Mouse (Mus musculus) liver, embryonic 12.5 days (tissue): Measurements from ENCODE around the gene Gimap3. TPM values are rescaled to one million over a fixed set of nuclear protein-coding genes. Genes with fewer than 3 reads are reported as not detected.
A peak's percentile ranks its signal among the peaks of the same experiment; 100 is the strongest.

Experiments
- ATAC-seq: fragments of 200-750 bp; cut with Nextera tagmentation; 2 replicates; pipeline ENCODE4 v1.8.0; 2017; ENCODE audit warnings: moderate number of reproducible peaks, mild to moderate bottlenecking, moderate library complexity
- H3K27ac ChIP-seq: fragments of 300-500 bp; sonication (generic); 2 replicates; pipeline ENCODE4 v1.5.1; 2016; ENCODE audit warnings: mild to moderate bottlenecking
- H3K27me3 ChIP-seq: fragments of 300-500 bp; sonication (generic); replicated peaks from 2 replicates; pipeline ENCODE4 v1.6.1; 2016; ENCODE audit warnings: mild to moderate bottlenecking, moderate library complexity
- H3K36me3 ChIP-seq: fragments of 300-500 bp; sonication (generic); 2 replicates; pipeline ENCODE4 v1.6.1; 2016; ENCODE audit warnings: mild to moderate bottlenecking, moderate library complexity
- H3K4me1 ChIP-seq: fragments of 300-500 bp; sonication (generic); 2 replicates; pipeline ENCODE4 v1.6.1; 2016
- H3K4me2 ChIP-seq: fragments of 300-500 bp; sonication (generic); 2 replicates; pipeline ENCODE4 v1.6.1; 2016; ENCODE audit warnings: mild to moderate bottlenecking, moderate library complexity
- H3K4me3 ChIP-seq: fragments of 300-500 bp; sonication (generic); 2 replicates; pipeline ENCODE4 v1.5.1; 2016; ENCODE audit warnings: mild to moderate bottlenecking, moderate library complexity
- H3K9ac ChIP-seq: fragments of 300-500 bp; sonication (generic); 2 replicates; pipeline ENCODE4 v1.6.1; 2016; ENCODE audit warnings: mild to moderate bottlenecking, moderate library complexity
- H3K9me3 ChIP-seq: fragments of 300-500 bp; sonication (generic); replicated peaks from 2 replicates; pipeline ENCODE4 v1.6.1; 2016; ENCODE audit warnings: mild to moderate bottlenecking, moderate library complexity
- WGBS: fragments of 180-500 bp; shearing (Covaris S2); methylation state at CpG from one replicate; pipeline ENCODE4 v1.1.7; 2016; ENCODE audit not compliant: insufficient replicate concordance; 5-methylcytosine and 5-hydroxymethylcytosine counted together
- polyA plus RNA-seq: library from polyadenylated mRNA; unstranded; fragments of >200 nt; fragmentation: Nextera tagmentation; extraction: Ambion mirVana; gene quantifications from 2 replicates; pipeline ENCODE4 v1.2.1, GENCODE M21; 2016

Gimap3 gene
- polyA plus RNA-seq, 1 experiment from 2014 or later, result not detected

DNA sequence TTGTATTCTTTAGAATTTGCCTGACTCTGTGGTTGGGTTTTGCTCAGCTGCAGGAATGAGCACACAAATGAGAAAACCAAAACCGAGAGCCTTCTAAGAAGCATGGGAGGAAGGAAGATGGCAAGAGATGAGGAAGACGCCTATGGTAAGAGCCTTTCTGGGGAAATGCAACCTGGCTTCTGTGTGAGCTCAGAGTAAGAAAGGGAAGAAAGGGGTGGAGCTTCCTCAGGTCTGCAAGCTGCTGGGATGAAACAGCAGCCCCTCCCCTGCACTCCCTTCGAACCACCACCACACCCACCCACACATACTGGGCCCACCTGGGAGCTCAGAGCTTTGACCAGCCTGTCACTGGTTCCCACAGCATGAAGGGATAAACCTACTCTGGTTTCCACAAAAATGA is 29.4 kb downstream of the Gimap3 start:
- Histone ChIP-seq H3K27ac (peak overlapping the region; percentile 67), H3K27me3 (peaks cover 7% of the 10 kb centered on the region; the same call in 1 of the 2 replicates), H3K9me3 (no peaks in the 10 kb centered on the region), H3K36me3 (0 out of 2 replicates have a peak, but pooled peaks cover 9% of the 10 kb centered on the region), H3K4me3 (no peak overlapping the region), H3K9ac (no peak overlapping the region), H3K4me1 (peaks cover 33% of the 10 kb centered on the region), H3K4me2 (0 out of 2 replicates have a peak overlapping the region, but pooled peaks have one; percentile 38)
- peak; percentile 38; the same call in 1 of the 2 replicates for ATAC-seq
- 10% methylated on average over 3 of the region's 3 CpGs for WGBS

DNA sequence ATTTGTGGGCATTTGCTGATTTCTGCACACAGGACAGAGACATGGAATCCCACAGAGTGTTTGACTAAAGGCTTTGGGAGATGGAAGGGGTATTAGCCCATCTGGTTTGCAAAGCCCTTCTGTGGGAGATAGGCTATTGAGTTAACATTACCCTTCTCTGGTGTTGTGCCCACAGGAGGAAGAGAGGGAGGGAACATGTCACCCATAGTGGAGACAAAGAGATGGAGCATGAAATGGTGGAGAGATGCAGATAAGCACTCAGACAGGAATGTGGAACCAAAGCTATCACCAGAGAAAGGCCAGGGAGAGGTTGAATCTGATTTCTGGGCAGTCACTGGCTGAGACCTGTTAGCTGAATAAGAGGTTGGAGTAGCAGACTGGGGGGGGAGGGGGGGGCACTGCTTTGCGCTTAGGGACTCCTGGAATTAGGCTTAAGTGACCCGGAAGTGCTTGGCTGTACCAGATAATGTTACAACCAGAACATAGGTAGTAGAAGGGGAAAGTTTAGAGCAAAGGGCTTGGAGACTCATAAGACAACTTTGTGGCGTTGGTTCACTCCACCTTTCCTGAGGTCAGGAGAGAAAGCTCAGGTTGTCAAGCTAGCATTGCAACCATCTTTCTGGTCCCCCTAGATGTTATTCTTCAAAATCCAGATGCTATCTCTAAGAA is 30.0 kb downstream of the Gimap3 start:
- Histone ChIP-seq H3K9ac (no peak overlapping the region), H3K27ac (peak overlapping the region; percentile 67), H3K4me1 (peaks cover 30% of the 10 kb centered on the region), H3K27me3 (peaks cover 7% of the 10 kb centered on the region; the same call in 1 of the 2 replicates), H3K4me3 (no peak overlapping the region), H3K9me3 (no peaks in the 10 kb centered on the region), H3K36me3 (0 out of 2 replicates have a peak, but pooled peaks cover 9% of the 10 kb centered on the region), H3K4me2 (peak overlapping the region; percentile 38)
- WGBS, result 31% methylated on average over 3 of the region's 3 CpGs
- no peak for ATAC-seq

DNA sequence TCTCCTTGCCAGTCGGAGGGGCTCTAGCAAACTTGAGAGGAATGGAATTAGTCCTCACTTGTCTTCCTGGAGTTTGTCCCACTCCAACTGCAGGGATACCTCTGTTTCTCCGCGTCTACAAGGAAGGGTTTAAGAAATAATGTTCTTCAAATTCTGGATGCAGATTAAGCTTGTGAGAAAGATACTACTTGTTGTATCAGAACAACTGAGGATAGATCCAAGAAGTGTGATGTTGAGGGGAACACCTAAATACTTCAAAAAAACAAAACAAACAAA is 30.9 kb downstream of the Gimap3 start:
- WGBS, result 62% methylated on average over 3 of the region's 3 CpGs
- Histone ChIP-seq H3K9ac (no peak overlapping the region), H3K4me2 (peak overlapping the region; percentile 31; the same call in 1 of the 2 replicates), H3K27ac (no peak overlapping the region), H3K4me3 (peak overlapping the region; percentile 22; the same call in 1 of the 2 replicates), H3K4me1 (peaks cover 26% of the 10 kb centered on the region), H3K36me3 (0 out of 2 replicates have a peak, but pooled peaks cover 9% of the 10 kb centered on the region), H3K27me3 (peaks cover 7% of the 10 kb centered on the region; the same call in 1 of the 2 replicates), H3K9me3 (no peaks in the 10 kb centered on the region)
- ATAC-seq, result no peak

GRCm38 (mm10) chr6:48738961-48739779 is 31.5 kb downstream of the Gimap3 start, which contains the start of gene Gimap1:
Gene Gimap1, plus strand, starts transcription at chr6:48739054.
- H3K9me3 ChIP-seq, result no peaks in the 10 kb centered on the region
- peak within 1 kb of the TSS; percentile 33 for H3K4me2 ChIP-seq
- 18% methylated on average over 15 of the region's 15 CpGs for WGBS
- H3K27ac ChIP-seq, result no peak within 1 kb of the TSS
- peaks cover 7% of the 10 kb centered on the region; the same call in 1 of the 2 replicates for H3K27me3 ChIP-seq
- H3K9ac ChIP-seq, result no peak within 1 kb of the TSS
- ATAC-seq, result no peak
- H3K4me1 ChIP-seq, result peaks cover 26% of the 10 kb centered on the region
- H3K4me3 ChIP-seq, result peak within 1 kb of the TSS; percentile 45
- H3K36me3 ChIP-seq, result 0 out of 2 replicates have a peak, but pooled peaks cover 9% of the 10 kb centered on the region

DNA sequence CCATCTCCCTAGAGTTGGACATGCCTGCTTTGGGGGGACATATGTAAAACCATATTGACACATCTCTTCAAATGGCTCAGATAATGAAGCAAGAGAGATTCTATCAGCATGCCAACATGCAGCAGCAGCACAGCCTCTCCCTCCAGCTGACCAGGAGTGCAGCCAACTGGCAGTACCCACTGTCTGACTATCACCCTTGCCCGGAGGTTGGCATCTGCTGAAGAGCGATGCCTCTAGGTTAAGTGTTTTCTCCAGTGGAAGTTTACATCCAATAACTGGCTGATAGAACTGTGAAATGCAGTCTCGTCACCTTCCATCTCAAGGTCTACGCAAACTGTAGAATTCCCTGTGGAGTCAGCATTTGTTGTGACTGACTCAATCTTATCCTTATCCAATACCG is 33.0 kb downstream of the Gimap3 start:
- H3K36me3 ChIP-seq, result 0 out of 2 replicates have a peak, but pooled peaks cover 4% of the 10 kb centered on the region
- H3K27ac ChIP-seq, result no peak overlapping the region
- ATAC-seq, result no peak
- H3K4me3 ChIP-seq, result no peak overlapping the region
- H3K4me2 ChIP-seq, result no peak overlapping the region
- peaks cover 19% of the 10 kb centered on the region for H3K4me1 ChIP-seq
- no peak overlapping the region for H3K9ac ChIP-seq
- WGBS, result 73% methylated on average over 5 of the region's 5 CpGs
- H3K9me3 ChIP-seq, result no peaks in the 10 kb centered on the region
- H3K27me3 ChIP-seq, result peaks cover 4% of the 10 kb centered on the region; the same call in 1 of the 2 replicates

DNA sequence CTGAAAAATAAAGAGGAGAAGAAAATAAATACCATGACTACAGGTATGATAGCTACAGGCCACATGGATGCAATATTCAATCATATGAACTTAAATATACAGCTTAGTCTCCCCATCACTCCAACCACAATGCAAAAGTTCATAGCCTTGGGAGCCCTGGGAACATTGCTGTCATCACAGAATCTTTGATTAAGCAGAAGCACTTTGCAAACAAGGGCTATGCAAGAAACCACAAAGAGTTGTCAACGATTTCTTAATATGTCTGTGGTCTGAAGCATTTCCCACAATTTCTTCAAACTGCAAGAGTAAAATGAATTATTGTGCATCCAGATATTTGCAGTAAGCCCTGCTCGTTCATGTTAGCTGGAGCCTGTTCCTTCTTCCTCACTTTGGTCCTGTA is 33.6 kb downstream of the Gimap3 start:
- 35% methylated on average over 2 of the region's 2 CpGs for WGBS
- Histone ChIP-seq H3K27me3 (no peaks in the 10 kb centered on the region), H3K9ac (no peak overlapping the region)

GRCm38 (mm10) chr6:48733660-48734059 is 37.0 kb downstream of the Gimap3 start:
- WGBS, result 74% methylated on average over 1 of the region's 1 CpGs
- no peaks in the 10 kb centered on the region for H3K36me3 ChIP-seq
- H3K9me3 ChIP-seq, result no peaks in the 10 kb centered on the region
- H3K27me3 ChIP-seq, result no peaks in the 10 kb centered on the region
- H3K9ac ChIP-seq, result no peak overlapping the region
- H3K27ac ChIP-seq, result no peak overlapping the region
- ATAC-seq, result no peak
- no peak overlapping the region for H3K4me2 ChIP-seq
- H3K4me3 ChIP-seq, result no peak overlapping the region
- H3K4me1 ChIP-seq, result no peaks in the 10 kb centered on the region

More for the DNA sequence above, 33.6 kb downstream of the Gimap3 start:
- Histone ChIP-seq H3K9me3 (no peaks in the 10 kb centered on the region), H3K4me1 (peaks cover 16% of the 10 kb centered on the region), H3K4me2 (no peak overlapping the region), H3K36me3 (no peaks in the 10 kb centered on the region), H3K27ac (no peak overlapping the region), H3K4me3 (no peak overlapping the region)
- no peak for ATAC-seq

- H3K4me1 ChIP-seq, result no peaks in the 10 kb centered on the region
- no peak overlapping the region for H3K9ac ChIP-seq
- no peak overlapping the region for H3K4me3 ChIP-seq
- H3K27me3 ChIP-seq, result no peaks in the 10 kb centered on the region
- no peaks in the 10 kb centered on the region for H3K9me3 ChIP-seq
- ATAC-seq, result no peak
- 19% methylated on average over 8 of the region's 8 CpGs for WGBS
- H3K27ac ChIP-seq, result no peak overlapping the region
- no peaks in the 10 kb centered on the region for H3K36me3 ChIP-seq
- no peak overlapping the region for H3K4me2 ChIP-seq
Observed at GRCm38 (mm10) chr6:48732864-48733304, 37.8 kb downstream of the Gimap3 start.

GRCm38 (mm10) chr6:48727761-48728160 is 42.9 kb downstream of the Gimap3 start:
- H3K27ac ChIP-seq, result no peak overlapping the region
- H3K4me2 ChIP-seq, result no peak overlapping the region
- no peaks in the 10 kb centered on the region for H3K27me3 ChIP-seq
- no peaks in the 10 kb centered on the region for H3K9me3 ChIP-seq
- H3K9ac ChIP-seq, result no peak overlapping the region
- H3K36me3 ChIP-seq, result no peaks in the 10 kb centered on the region
- H3K4me3 ChIP-seq, result no peak overlapping the region
- H3K4me1 ChIP-seq, result no peaks in the 10 kb centered on the region
- no peak for ATAC-seq
- WGBS, result 71% methylated on average over 5 of the region's 5 CpGs

GRCm38 (mm10) chr6:48725476-48725875 is 45.2 kb downstream of the Gimap3 start:
- Histone ChIP-seq H3K27ac (no peak overlapping the region), H3K9me3 (no peaks in the 10 kb centered on the region), H3K4me3 (no peak overlapping the region), H3K9ac (no peak overlapping the region), H3K27me3 (no peaks in the 10 kb centered on the region), H3K36me3 (no peaks in the 10 kb centered on the region), H3K4me1 (no peaks in the 10 kb centered on the region), H3K4me2 (no peak overlapping the region)
- WGBS, result 14% methylated on average over 1 of the region's 1 CpGs
- no peak for ATAC-seq

GRCm38 (mm10) chr6:48723468-48723867 is 47.2 kb downstream of the Gimap3 start:
- no peaks in the 10 kb centered on the region for H3K9me3 ChIP-seq
- H3K27ac ChIP-seq, result no peak overlapping the region
- ATAC-seq, result no peak
- WGBS, result 53% methylated on average over 8 of the region's 8 CpGs
- H3K4me3 ChIP-seq, result no peak overlapping the region
- no peak overlapping the region for H3K4me2 ChIP-seq
- no peak overlapping the region for H3K9ac ChIP-seq
- no peaks in the 10 kb centered on the region for H3K27me3 ChIP-seq
- H3K36me3 ChIP-seq, result no peaks in the 10 kb centered on the region
- H3K4me1 ChIP-seq, result no peaks in the 10 kb centered on the region

DNA sequence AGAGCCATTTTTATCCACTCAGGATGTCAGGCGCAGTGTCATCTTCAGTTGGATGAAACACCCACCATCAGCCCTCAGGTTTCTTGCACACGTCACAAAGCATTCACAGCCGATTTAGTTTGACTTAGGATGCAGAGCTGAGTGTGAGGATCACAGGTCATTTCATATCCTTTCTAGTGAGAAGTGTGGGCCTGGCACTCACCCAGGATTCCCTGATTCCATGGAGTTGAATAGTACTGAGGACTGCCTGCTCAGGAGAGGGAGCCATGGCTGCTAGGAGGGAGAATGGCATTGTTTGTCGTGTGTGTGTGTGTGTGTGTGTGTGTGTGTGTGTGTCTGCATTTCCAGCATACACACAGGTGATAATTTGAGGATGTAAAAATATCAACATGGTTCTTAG is 50.3 kb downstream of the Gimap3 start:
- H3K4me2 ChIP-seq, result no peak overlapping the region
- no peak overlapping the region for H3K9ac ChIP-seq
- WGBS, result 81% methylated on average over 4 of the region's 4 CpGs
- no peaks in the 10 kb centered on the region for H3K4me1 ChIP-seq
- no peak for ATAC-seq
- H3K9me3 ChIP-seq, result no peaks in the 10 kb centered on the region
- H3K27ac ChIP-seq, result no peak overlapping the region
- no peaks in the 10 kb centered on the region for H3K27me3 ChIP-seq
- H3K4me3 ChIP-seq, result no peak overlapping the region
- no peaks in the 10 kb centered on the region for H3K36me3 ChIP-seq
